Mouse (Mus musculus) left cerebral cortex, postnatal 14 days (tissue): ENCODE data around the gene Capg. TPM values are rescaled to one million over a fixed set of nuclear protein-coding genes. Genes with fewer than 3 reads are reported as not detected.
"Not testable (repeated sequence)": the region's sequence is repeated elsewhere in the genome, so short reads cannot be mapped to it uniquely, and the experiment has no call there.

Experiments
- DNase-seq, 2 experiments: peaks; one replicate each; pipeline ENCODE4 v3.0.0; 2021 to 2022; ENCODE audit warnings: low spot score in 2 of 2, mixed read lengths in 1 of 2
- intact Hi-C: fragments of 180-260 bp; cut with DNase I; formaldehyde crosslinking; loops from one replicate; pipeline ENCODE4 v1.15.1; 2025
- total RNA-seq, 2 experiments: library from RNA; stranded (reverse); gene quantifications; 2 replicates each; pipeline ENCODE4 v1.2.3; 2021

Gene Capg
- total RNA-seq, 2 experiments from 2014 or later, result 3.3 to 3.6 TPM

DNA sequence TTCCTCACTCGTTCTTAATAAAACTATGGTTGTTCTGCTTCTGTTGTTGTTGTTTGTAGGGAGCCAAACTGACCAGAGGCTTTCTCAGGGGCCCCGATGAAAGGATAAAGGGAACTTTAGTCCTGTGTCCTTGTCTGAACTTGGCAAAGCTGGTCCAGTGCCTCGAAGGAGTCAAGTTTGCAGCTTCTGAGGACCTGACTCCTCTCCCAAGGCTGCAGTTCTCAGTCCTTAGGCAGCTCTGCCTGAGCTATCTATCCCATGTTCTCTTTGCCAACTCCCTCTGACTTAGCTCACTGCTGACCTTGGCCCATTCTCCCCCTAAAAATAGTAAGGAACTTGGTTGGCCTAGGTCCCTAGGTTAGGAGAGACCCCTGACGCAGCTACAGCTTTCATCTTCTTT lies 17.1 kb upstream of the Capg start:
- DNase-seq, result no peak
- intact Hi-C loops, result no loop called here

- intact Hi-C loops, result no loop called here
- DNase-seq, result no peak
Measured at GRCm38 (mm10) chr6:72528410-72529151, 15.6 kb upstream of the Capg start.

DNA sequence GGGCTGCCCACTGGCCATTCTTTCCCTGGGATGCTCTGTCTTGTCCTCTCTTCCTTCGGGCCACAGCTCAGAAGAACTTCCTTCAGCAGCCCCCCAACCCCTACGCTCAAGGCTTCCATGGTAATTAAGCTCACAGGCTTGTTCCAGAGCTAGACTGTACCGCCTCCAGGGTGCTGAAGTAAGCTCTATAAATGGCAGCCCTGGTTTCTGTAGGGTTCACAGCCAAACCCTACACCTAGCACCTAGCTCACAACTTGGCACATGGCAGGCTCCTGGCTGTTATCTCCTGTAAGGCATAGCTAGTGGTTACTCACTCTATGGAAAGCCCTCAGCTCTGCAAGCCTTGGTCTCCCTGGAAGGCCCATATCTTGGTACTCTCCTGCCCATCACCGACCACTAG lies 11.6 kb upstream of the Capg start:
- DNase-seq, result peak in 1 of 2 experiments; percentile 49
- intact Hi-C loops, result no loop called here

DNA sequence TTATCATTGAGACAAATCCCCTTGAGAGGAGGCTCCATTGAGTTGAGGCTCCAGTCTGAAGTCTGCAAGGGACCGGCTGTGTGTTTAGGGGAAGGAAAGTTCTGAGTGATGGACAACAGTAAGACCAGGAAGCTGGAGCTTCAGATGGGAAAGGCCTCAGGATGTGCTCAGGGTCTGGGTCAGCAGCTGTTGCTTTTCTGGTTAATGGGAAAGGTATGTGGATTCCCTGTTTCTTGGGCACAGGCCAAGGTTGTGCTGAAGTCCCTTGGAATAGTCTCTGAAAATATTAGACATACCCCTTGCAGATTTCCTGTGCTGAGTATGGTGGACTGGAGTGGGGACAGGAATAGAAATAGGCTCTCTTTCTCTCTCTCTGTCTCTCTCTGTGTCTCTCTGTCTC lies 10.6 kb upstream of the Capg start:
- DNase-seq, intact Hi-C loops: not testable (repeated sequence)

GRCm38 (mm10) chr6:72534035-72534809 lies 10.0 kb upstream of the Capg start:
- DNase-seq, result peak; percentile 73 to 76

DNA sequence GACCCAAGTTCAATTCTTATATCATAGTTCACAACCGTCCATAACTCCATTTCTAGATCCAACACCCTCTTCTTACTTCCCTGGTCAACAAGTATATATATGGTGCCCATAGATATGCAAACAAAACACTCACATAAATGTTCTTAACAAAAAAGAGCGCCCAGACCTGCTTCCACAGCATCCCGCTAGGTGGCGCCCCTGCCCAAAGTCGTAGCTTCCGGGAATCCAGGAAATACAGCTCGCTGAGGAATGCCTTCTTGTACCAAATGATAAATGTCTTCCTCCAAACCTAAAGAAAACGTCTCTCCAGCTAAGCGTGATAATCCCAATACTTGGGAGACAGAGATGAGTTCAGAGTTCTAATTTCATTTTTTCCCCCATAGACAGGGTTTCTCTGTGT lies 9.0 kb upstream of the Capg start:
- peak; percentile 81 to 85 for DNase-seq

More at GRCm38 (mm10) chr6:72534035-72534809, 10.0 kb upstream of the Capg start:
- intact Hi-C loops, result loop anchor here (1.0 to 2.0 kb wide), 2 partner anchors 33 to 106 kb away; no protein-coding TSS in a partner anchor

DNA sequence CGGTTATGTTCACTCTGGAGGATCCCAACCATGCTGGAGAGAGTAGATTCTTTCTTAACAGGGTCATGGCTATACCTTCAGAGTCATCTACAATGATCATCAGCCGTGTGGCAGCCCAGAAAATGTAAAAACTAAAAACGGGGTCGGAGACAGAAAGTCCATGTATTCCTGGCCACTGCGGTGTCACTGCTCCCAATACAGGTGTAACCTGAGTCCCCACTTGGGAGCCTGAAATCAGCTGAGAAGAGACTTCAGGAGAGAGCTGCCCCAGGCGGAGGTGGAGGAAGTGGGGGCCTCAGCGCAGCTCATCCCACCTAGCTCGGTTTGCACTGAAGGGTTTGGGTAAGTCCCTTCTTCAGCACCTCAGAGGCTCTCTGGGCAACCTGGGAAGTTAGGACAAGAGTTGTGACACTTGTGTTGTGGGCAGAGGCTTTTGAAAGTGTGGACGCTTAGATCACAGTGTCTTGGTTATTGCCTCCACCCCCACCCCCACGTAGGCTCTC lies 6.1 kb upstream of the Capg start:
- no peak for DNase-seq
- intact Hi-C loops, result loop anchor here (5.0 kb wide), 1 partner anchor 176 kb away; no protein-coding TSS in a partner anchor

More for the DNA sequence above, 9.0 kb upstream of the Capg start:
- intact Hi-C loops, result loop anchor here (2.0 to 5.0 kb wide), 2 partner anchors 32 to 173 kb away; no protein-coding TSS in a partner anchor

GRCm38 (mm10) chr6:72538562-72539031 lies 5.6 kb upstream of the Capg start:
- DNase-seq, result peak; percentile 87 to 94
- intact Hi-C loops, result loop anchor here (5.0 kb wide), 1 partner anchor 176 kb away; no protein-coding TSS in a partner anchor

DNA sequence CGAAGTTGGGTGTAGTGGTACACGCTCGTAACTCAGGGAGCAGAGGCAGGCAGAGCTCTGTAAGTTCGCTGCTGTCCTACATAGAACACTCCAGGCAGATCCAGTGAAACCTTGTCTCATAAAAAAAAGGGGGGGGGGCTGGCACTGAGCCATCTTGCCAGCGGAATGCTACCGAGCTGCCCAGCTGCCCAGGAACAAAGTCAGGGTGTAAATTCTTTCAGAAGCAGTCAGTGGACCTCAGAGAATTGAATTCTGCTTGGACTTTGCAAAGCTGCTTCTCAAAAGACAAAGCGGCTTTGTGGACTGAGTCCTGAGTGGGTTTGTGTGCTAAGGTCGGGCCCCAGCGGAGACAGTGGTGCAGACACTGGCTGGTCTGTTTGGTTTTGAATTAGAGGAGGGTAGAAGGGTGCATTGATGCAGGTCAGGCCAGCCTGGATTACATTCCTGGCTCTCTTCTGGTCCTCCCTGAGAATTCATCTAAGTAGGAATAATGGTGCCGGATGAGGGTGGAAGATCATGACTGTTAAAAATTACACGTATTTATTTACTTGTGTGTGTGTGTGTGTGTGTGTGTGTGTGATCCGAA lies 833 bp upstream of the Capg start:
- intact Hi-C loops, result no loop called here
- no peak for DNase-seq

- DNase-seq, result no peak
- intact Hi-C loops, result no loop called here
Measured at GRCm38 (mm10) chr6:72545377-72545776, 1.2 kb downstream of the Capg start.

DNA sequence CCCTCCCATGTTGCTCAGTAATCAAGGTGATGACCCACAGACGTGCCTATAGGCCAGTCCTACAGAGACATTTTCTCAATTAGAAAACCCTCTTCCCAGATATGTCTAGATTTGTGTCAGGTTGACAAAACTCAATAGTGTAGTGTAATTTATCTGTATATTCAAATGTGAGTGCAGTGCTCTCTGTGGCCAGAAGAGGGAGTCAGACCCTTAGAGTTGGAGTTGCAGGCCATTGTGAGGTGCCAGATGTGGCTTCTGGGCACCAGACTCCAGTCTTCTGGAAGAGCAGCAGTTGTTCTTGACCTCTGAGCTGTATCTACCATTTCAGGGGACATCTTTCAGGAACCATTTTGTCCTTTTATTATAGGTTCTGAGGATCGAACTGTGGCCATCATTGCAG lies 2.9 kb downstream of the Capg start:
- intact Hi-C loops, result no loop called here

DNA sequence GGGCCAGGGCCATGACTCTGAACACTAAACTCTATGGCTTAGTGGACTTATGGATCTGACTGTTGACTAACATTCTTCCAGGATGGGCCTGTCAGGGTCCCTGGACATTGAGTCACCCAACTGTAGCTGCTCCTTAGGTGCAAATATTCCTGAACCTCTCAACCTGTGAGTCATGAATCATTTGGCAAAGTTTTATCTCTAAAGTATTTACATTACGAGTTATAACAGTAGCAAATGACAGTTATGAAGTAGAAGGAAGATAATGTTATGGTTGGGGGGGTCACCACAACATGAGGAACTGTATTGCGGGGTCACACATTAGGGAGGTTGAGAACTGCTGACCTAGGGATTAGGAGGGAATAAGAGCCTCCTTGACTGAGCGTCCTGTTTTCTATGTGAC lies 3.7 kb downstream of the Capg start:
- intact Hi-C loops, result no loop called here
- no peak for DNase-seq

More for the DNA sequence above, 2.9 kb downstream of the Capg start:
- no peak for DNase-seq

- intact Hi-C loops, result no loop called here
Measured at GRCm38 (mm10) chr6:72549041-72549580, 4.9 kb downstream of the Capg start.

DNA sequence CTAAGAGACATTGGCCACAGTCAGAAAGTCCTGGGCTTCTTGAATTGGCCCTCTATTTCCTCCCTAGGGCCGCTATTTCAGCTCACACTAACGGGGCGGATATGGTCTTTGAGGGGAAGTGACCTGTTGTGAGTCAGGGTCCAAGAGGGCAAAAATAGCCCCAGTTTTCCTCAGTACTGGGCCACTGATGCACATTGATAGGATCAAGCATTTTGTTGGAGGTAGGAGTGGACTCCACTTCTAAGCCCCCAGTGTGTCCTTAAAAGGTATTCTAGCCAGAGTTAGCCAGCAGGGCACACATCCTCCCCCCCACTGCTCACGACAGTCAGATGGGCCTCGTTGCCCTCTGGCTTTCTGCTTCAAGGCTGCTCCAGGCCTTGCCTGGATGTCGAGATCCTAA lies 5.8 kb downstream of the Capg start:
- no peak for DNase-seq

More at GRCm38 (mm10) chr6:72549041-72549580, 4.9 kb downstream of the Capg start:
- no peak for DNase-seq

GRCm38 (mm10) chr6:72550503-72551100 lies 6.4 kb downstream of the Capg start:
- intact Hi-C loops, result no loop called here
- no peak for DNase-seq

More for the DNA sequence above, 5.8 kb downstream of the Capg start:
- intact Hi-C loops, result no loop called here

DNA sequence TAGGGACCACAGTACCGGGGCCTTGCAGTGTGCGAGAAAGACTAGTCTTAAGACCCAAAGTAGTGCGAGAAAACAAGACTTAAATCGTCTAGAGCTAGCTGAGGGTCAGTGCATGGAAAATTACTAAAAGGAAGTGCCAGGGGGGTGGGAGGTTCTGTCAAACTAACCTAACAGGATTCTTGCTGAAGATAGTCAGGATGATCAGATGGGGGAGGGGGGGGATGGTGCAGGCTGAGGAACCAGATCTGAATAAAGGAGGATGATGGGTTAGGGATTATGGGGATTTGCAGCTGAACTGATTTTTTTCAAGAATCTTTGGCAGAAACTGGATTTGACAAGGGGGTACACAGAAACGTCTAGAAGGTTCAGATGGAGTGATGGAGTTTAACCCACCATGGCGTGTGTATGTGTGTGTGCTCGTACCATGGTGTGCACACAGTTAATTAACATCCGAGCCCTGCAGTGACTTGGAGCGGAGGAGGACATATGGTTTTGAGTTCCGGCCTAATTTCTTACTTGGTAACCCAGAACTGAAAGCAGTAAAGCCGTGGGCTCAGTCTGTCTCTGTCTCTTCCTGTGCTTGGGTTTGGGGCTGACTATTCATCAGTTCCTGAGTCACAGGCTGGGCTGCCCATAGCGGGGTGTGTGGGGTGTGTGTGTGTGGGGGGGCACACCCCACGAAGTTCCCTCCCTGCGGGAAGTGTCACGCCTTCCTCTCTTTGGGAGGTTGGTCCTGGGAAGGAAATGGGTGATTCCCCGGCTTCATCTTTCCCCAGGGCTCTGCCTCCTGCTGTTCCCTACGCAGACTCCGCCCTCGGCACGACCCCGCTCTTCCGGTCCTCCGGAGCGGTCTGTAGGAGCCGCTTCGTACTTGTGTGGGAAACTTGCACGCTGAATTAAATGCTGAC lies 8.2 kb downstream of the Capg start:
- DNase-seq, result peak; percentile 35 to 49
- intact Hi-C loops, result no loop called here

DNA sequence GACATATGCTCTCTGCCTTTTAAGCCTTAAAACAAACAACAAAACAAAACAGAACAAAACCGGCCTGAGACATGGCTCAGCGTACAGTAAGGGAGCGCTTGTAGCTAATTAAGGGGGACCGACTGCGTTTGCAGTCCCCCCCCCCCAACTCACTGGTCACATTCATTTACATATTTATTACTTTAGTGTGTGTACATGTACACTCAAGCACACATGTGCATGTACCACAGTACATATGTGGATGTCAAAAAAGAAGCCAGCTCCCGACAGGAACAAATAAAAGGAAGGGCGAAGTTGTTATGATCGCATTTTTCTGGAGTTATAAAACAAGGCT lies 8.9 kb downstream of the Capg start:
- intact Hi-C loops, result no loop called here
- no peak for DNase-seq

DNA sequence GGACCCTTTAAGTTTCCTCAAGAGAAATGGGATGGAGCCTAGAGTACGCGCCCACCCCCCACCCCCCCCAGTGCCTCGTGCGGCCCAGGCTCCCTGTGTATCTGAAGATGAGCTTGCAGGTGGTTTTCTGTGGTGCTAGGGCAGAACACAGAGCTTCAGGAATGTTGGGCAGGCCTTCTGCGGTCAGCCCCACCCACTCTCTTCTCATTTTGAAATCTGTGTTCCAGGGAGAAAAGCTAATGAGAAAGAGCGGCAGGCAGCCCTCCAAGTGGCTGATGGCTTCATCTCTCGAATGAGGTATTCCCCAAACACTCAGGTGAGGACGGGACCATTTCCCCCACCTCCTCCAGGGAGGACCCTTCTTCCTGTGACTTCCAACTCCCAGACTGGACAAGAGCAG lies 16.6 kb downstream of the Capg start:
- DNase-seq, result no peak
- intact Hi-C loops, result no loop called here
